Mouse (Mus musculus) frontal cortex, adult (tissue): ENCODE results near the gene St3gal3.

ENCODE experiments used
- ATAC-seq: cut with Nextera tagmentation; 2 replicates; pipeline ENCODE4 v1.9.2; 2017; ENCODE audit warnings: mild to moderate bottlenecking, moderate library complexity, mixed read lengths; ENCODE audit not compliant: low TSS enrichment

Gene St3gal3

DNA sequence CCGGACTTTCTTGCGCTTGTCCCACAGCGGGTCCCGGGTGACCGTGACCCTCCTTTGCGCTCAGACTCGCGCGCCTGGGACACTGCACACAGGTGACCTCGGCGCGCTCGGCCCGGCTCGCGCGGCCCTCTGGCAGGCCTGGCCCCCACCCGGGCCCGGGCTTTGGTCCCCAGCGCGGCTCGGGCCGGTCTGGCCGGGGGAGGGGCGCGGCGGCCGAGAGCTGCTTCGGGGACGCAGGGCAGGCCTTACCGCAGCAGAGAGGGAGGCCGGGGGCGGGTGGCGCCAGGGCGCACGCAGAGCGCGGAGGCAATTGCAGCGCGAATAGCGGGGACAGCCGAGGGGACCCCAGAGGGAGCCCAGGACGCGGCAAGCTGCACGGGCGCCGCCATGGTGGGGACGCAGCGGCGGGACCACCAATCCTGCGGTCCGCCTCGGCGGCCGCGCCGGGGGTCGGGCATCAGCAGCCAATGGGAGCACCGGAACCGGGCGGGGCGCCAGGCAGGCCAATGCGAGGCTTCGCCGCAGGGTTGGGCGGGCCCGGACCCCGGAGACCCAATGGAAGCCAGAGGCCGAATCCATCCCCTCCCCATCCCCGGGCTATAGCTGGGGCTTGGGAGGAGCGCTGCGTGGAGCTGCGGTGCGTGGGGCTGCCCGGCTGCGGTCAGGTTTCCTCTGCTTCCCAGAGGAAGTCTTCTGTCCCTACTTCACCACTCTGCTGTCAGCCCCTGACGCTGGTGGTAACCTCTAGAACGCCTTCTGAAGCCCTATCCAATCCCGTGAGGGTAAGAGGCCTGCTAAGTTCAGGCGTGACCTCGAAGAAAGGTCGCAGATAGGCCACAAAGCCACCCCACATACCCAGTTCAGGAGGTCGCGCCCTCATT is at the start of gene St3gal3:
Gene St3gal3 (minus strand): TSS at position 430 of the 881 bp plus-strand sequence.
- peak; percentile 84 for ATAC-seq

DNA sequence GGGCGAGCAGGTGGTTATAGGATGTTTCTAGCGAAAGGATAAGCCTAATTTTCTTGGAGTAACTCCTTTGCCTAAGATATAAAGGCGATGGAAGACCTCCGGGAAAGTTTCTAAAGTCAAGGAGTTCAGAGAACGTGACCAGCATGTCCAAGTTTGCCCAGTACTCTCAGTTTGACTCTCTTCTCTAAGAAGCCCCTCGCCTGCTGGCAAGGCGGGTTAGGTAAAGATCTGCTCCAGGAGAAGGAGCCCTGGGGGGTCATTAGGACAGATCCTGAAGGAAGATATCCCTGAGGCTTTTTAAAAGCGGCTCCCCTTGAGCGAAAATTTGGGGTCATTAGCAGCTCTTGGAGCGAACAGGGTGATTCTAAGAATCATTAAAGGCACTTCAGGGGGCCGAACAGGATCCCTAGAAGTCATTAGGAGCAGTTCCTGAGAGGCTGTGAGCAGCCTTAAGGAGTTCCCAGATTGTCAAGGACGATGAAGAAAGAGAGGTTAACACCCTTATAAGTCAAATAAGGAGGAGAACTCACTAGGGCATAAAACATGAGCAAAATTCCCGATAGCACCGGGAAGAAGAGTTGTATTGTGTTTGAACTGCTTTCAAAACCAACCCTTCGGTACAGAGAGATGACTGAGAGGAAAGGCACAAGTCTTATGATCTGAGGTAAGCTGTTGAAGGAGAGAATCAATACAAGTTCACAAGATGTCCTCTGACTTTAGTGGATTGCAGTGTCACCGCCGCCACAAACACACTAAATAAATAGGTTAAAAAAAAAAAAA is 45.8 kb upstream of the St3gal3 start:
- no peak for ATAC-seq

DNA sequence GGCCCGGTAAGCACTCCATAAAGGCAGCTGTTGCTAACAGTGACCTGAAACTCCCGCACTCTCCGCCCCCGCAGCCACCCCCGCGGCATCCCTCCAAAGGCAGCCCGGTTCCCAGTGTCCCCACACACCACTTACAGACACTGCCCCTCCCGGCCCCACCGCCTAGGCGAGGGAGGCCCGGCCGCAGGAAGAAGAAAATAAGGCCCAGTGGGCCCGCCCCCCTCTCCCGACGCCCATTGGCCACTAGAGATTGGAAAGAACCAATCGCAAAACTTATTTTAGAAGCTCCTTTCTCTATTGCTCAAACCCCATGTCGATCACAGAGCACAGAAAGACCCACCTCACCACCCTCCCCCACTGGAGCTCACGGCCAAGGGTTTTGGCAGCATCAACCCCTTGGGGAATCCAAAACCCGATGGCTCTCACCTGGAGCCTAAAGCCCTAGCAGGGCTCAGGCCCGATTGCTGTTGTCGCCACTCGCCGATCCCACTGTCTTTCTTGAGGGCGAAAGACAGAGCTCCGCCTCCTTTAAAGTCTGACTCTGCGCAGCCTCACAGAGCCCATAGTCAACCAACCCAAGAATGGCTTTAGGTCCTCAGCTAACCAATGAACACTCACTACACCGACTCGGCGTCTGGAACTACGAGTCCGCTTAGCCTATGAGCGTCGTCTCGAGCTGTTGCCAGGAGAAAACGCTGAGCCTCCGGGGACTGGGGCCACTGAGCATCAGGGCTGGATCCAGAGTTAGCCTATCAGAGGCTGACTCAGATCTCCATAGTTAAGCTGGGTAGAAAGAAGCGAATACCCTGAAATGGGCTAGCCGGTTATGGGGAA is 45.0 kb upstream of the St3gal3 start, which contains the start of gene Kdm4a:
Gene Kdm4a (minus strand): TSS at position 577 of the 834 bp plus-strand sequence.
- peak; percentile 98 for ATAC-seq

DNA sequence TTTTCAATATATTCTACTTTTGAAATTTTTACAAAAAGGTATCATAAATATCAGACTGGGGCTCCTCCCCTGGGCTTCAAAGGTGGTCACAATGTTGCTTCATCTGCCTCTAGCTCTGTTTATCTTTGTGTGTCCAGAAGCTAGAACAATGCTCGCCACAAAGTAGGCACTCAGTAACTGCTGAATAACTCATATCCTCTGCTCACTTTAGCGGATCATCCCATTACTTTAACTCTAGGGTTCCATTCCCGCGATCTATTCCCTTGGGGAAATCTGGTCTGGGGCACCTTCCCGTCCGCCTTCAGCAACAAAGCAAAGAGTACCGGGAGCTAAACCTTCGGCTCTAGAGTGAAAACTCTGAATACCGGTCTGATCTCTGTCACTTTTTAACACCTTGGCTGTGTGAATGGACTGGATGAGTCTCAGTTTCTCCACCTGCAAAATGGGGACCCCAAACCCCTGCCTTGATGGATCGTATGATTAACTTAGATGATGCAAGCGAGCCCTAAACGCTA is 44.3 kb upstream of the St3gal3 start:
- no peak for ATAC-seq

DNA sequence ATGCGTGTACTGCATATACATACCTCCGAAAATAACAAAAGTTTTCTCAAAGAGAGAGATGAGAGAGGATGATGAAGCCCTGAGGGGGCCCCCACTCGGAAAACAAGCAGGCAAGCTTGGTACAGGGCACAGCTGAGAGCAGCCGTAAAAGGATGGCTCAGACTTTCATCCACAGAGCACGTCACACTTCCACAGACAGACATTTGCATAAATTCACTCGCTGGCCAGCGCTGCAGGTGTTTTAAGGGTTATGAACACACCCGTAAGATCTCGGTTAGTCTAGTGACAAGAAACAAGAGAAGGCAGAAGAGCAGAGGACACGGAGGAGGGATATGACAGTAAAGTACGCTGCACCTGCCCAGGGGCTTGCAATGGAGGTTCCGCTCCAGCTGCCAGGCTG is 37.7 kb upstream of the St3gal3 start:
- no peak for ATAC-seq

DNA sequence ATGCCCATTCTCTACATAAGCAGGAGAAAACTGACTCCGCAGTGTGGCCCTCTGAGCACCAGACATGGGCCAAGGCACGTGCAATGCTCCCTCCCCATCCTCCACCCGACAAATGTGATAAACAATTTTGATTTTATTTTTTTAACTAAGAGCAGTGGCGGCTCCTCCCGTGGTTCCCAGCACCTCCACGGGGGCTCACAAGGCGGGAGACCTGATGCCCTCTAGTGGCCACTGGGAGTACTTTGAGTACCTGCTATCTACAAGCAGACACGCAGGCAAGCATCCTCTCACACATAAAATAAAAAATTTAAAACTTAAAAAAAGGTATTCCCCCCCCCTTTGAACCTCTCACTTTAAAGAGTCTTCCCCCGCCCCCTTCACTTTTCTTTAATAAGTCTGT is 36.3 kb upstream of the St3gal3 start:
- ATAC-seq = no peak

DNA sequence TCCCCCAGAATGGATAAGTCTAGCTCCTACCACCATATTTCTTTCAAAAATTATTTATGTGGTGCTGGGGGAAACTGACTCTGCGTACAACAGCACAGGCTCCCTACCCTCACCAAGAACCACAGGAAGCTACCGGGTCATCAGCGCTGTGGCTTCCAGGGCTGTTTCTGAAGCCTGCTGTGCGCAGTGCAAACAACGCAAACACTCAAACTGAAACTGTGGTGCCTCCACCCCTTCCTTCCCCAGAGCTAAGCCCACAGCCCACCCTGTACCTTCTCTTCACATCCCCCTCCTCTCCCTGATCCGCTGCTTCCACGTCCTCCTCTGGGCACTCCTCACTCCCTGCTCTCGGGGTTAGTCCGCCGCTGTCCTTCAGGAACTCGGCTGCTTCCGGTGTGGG is 27.4 kb upstream of the St3gal3 start:
- no peak for ATAC-seq

DNA sequence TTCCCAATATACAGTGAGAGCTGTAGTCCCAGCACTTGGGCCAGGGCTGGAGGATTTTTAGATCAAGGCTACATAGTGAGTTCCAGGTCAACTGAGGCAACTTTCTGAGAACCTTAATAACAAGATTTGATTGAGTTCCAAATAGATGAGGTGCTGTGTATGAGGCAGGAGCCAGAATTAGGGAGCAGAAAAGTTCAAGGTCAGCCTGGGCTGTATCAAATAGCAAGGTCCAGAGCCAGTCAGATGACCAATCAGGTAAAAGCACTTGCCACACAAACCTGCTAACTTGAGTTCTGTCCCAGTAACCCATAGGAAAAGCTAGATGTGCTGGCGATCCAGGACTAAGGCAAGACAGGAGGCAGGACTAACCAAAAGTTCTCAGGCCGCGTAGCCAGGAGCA is 23.0 kb upstream of the St3gal3 start:
- no peak for ATAC-seq

DNA sequence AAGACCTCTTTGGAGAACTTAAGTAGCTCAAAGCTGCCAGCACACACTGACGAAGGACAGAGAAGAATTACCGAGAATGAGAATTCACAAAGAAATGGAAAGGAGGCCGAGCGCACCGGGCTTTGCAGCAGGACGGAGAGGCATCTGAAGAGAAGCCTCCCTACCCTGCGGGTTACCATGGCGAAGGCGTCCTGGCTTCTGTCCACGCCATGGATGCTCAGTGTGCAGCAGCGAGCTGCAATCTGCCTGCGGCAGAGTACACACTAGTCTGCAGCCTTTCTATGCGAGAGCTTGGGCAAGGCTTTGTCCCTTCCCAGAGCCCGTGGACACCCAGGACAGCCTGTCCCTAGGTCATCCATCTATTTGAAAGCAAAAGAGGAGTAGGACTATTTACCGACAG is 21.8 kb upstream of the St3gal3 start:
- ATAC-seq = peak; percentile 71

DNA sequence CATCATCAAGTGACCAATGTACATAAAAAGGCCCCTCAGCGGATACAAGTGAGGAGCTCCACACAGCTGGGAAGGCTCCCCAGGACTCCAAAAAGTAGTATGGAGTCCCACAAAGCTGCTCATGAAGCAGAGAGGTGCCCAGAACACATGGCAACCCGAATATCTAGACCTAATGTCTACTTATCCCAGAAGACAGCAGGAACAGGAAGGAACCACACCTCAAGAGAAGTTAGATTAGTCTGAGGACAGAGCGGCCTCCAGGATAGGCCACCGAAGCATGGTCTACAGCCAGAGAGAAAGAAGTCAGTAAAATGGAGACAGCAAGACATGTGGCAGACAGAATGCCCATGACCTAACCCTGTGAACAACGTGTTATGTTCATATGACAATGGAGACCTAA is 20.2 kb upstream of the St3gal3 start:
- ATAC-seq = no peak

DNA sequence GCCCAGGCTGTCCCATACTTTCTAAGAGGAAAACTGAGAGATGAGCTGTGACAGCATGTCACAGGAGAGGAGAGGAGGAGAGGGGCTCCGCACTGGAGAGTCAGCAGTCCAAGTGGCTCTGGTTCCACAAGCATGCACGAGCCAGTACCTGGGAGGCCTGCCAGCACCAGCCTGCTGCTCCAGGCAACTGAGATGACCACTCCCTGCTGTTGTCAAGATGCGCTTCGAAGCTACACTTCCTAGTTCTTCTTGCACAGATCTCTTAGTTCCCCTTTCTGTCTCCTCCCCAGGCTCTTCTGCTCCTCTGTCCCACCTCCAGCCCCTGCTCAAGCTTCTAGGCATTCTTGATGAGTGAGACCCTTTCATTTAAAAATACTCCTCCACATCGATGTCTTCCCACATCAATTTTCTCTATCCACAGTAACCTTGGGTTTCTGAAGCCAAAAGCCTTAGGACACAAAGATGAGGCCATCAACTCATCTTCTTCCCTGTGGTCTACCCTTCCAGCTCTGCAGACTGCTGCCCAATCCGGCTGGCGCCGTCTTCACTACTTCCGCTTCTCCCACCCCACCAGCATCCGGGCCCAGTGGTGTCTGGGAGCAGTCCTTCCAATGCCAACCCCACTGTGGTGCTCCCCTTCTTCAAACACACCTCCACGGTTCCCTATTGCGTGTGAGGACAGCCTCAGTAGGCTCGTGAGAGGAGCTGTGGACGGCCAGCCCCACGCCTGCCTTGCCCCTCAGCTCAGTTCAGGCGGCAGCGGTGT is 17.5 kb upstream of the St3gal3 start:
- ATAC-seq = no peak

DNA sequence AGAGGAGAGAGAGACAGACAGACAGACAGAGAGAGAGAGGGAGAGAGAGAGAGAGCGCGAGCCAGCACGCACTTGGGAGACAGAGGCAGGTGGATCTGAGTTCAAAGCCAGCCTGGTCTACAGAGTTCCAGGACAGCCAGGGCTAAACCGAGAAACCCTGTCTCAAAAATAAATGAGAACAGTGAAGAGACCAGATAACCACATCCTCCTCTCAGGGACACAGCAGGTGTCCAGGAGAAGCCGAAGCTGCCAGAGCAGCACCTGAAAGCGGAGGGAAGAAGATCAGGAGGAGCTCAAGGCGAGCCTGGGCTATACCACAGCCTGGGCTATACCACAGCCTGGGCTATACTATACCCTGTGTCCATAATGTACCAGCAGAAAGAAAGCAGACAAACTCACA is 16.1 kb upstream of the St3gal3 start:
- ATAC-seq = no peak

DNA sequence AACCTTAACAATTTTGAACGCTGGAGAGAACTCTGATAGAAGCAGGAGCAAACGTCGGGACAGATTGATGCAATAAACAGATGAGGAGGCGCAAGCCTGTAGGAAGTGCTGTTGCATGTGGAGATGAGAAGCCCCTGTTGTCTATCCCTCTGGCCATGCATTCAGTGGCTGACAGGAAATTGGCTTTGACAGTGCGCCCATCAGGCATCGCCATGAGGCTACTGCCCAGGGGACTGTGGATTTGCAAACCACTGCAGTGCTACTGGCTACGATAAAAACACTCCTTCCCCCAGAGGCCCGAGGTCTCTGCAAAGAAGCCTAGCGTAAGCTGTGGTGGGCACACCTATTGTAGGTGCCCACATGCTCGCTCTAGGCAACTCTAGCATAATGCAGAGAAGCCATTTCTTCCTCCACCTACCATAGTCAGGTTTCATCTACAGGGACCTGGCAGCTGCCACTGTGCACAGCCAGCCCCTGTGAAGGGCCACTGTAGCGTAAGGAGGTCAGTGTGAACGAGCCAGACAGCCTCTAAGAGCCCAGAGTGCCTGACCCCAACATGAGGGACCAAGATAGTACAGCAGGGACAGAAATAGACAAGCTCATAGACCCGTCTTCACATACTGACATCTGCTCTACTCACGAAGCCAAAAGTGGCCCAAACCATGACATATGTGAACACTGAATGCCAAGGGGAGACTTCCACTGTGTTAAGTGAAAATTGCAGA is 15.4 kb upstream of the St3gal3 start:
- ATAC-seq = no peak

DNA sequence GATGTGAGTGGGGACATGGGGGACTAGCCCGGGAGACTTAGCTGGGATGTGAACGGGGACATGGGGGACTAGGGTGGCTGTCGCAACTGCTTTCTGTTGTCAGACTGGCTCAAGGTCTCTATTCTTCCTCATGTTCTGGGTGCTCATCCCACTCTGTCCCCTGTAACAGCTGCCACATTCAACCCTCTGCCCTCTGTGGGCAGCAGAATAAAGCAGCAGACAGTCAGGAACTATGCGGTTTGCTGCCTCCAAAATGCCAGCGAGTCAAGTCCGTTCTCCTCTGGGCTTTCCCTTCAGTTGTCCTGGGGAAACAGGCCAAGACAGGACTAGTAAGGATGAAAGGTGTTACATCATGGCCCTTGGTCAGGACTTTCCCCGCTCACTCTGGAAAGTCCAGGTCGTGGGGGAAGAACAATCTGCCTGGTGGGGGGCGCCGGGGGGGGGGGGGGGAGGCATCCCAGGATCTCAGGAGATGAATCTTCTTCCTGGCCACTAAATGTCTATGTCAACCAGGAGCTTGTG is 14.4 kb upstream of the St3gal3 start:
- ATAC-seq = no peak

DNA sequence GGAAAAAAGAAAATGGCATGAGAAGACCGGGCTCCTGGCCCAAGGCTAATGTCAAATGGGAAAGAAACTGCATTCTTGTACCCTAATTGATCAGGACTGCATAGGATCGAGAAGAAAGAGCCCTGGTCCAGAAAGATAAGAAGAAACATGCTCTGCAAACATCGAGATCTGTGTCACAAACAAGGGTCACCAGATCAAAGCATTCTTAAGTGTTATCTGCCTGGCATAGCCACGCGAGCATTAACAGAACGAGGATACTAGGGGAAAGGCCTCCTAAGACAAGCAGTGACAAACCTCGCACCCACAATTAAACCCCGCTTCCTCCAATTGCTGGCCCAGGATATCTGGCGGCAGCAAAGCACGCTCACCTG is 13.6 kb upstream of the St3gal3 start:
- ATAC-seq = no peak

DNA sequence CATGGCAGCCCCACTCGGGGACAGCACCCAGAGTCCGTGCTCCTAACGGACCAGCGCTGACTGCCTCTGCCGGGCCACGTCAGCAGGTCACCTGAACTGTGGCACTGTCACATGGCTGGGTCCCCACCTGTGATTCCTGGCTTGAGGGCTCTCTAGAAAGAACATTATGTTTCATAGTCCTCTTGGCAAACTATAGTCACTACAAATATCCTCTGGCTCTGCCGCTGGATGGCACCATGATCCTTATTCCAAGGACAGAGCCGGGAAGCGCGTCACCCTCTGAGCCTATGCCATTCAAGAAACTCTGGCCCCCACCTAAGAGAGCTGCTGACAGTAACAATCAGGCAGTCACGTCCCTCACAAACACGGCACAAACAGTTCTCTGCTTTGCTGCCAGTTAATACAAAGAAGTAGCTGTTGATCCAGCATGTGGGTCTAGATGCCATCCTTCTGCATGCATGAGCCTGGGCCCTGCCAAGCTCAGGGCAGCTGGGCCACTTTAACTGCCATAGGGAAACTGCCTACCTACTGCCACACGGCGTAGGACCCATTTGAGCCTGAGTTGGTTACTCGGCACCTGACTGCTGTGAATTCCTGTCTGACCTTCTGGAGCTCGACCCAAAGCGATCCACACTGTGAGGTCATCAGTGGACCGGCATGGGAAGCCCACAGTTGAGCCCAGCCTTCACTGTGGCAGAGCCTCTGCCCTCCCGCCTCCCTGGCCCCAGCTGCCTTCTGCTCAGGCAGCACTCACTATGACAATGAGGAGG is 13.0 kb upstream of the St3gal3 start:
- peak; percentile 49 for ATAC-seq

DNA sequence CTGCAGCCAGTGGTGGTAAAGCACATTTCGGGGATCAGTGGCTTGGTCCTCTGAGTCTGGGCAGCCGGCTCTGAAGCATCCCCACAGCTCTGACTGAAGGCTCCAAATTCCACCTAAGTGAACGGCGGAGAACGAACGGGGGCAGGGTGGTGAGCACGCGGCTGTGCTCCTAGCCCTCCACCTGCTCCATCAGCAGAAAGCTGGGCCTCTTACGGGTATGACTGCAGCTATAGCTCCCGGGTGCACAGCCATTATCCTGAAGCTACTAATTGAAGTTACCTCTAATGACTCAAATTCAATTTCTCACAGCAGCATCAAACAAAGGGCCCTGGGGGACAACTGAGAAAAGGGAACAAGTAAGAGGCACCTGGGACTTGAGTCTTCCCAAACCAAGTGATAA is 12.4 kb upstream of the St3gal3 start:
- no peak for ATAC-seq

DNA sequence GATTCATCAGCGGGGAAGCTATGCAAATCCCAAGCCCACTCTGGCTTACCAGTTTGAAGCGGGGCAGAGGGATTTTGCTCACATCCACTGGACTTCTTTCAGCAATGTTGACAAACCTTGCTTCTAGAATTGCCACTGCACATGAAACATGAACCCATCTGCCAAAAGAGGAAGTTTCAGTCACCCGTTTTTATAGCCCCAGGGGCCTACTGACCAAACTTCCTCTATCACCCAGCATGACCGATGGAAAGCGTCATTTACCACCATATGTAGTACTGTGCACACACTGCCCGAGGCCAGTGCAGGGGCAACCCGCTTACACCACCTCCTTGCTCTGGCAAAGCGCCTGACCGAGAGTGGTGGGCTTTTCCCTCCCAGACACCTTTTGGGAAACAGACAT is 9.6 kb upstream of the St3gal3 start:
- no peak for ATAC-seq

DNA sequence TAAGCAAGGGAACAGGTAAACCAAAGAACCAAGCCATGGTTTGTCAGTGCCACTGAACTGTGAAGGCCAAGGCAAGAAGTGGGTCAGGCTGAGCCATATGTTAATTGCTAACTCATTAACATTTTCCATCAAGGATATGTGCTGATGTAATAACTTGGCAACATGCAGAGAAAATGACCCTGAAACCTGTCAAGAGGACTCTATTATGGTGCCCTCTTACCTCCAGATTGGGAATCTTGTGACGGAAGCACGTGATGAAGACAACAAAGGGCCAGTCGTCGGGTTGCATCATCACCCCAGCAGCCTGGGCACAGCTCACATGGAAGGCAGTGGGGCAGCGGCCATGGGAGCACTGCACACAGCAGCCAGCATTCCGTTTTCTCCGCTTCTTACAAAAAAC is 9.0 kb upstream of the St3gal3 start:
- ATAC-seq = no peak
